Mouse (Mus musculus): ENCODE measurements around the gene Tbc1d4. TPM values are rescaled to one million over a fixed set of nuclear protein-coding genes. Genes with fewer than 3 reads are reported as not detected.

Gene Tbc1d4
- total and polyA plus RNA-seq, 3 experiments = 20.6 to 72.9 (median 71.0) TPM

DNA sequence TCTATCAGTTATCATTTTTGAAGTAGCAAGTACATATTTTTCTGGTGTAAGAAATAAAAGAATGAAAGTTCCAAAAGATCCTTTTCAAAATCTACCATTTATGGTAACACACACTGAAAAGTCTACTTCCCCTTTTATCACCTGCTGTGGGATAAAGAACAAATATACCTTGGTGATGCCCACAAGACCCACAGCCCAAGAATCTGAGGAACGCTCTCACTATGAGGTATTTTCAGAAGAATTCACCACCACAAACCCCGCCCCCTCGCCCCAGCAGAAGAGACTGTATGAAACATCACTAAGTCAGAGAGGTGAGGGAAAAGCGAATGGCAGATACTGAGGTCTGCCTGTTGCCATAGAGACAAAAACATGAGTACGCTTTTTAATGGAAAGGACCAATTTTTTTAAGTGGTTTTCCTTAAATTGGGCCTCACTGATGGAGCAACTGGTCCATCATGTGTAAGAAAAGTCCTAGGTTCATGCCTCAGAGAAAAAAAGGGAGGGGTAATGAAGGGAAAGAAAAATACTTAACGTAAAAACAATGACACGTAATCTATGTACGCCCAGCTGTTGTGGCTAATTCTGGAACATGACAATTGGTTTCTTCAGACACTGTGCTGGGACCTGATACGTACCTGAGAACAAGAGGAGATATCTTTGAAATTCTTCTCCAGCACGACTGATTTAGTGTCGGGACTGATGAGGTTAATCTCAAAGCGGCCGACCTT lies 104.4 kb downstream of the Tbc1d4 start:
- in situ Hi-C loops (cut with MboI; ENCODE audit: low pct_ligation_motif_present, low pct_unique_long_range_greater_than_20kb, low sequenced_read_pairs) = no loop called here
- H3K36me3 ChIP-seq (replicated peaks in 1 of 2; ENCODE audit: control insufficient read depth in 1 of 2, insufficient read depth in 1 of 2, low read length in 1 of 2) = peaks cover 0 to 28% of the 10 kb centered on the region in 2 experiments
- H3K4me1 ChIP-seq (ENCODE audit: control insufficient read depth in 1 of 2, insufficient read depth in 2 of 2) = peaks cover 7 to 87% of the 10 kb centered on the region in 2 experiments
- TF ChIP-seq JUN (IDR thresholded peaks at IDR 0.05; ENCODE audit: insufficient read depth, low read depth, low read length) = peak; percentile 84
- no peak for TF ChIP-seq NELFE (IDR thresholded peaks at IDR 0.05; ENCODE audit: low read depth, low read length)
- 0 out of 2 replicates have a peak, but pooled peaks have one; percentile 29 for TF ChIP-seq KAT2A (IDR thresholded peaks at IDR 0.05; ENCODE audit: insufficient replicate concordance, low read length)
- peak; percentile 73; the same call in 1 of the 2 replicates for TF ChIP-seq RCOR1 (conservative IDR thresholded peaks at IDR 0.05; ENCODE audit: low read depth, low read length)
- TF ChIP-seq POLR2A (IDR thresholded peaks at IDR 0.05; ENCODE audit: low read depth, low read length) = no peak
- TF ChIP-seq BHLHE40 (IDR thresholded peaks at IDR 0.05; ENCODE audit: low read depth, low read length) = peak; percentile 61
- TF ChIP-seq USF2 (conservative IDR thresholded peaks at IDR 0.05; ENCODE audit: low read depth, low read length) = no peak
- TF ChIP-seq MAZ (IDR thresholded peaks at IDR 0.05; ENCODE audit: low read depth, low read length) = peak; percentile 80; the same call in 1 of the 2 replicates
- no peak for TF ChIP-seq ZKSCAN1 (IDR thresholded peaks at IDR 0.05; ENCODE audit: borderline replicate concordance, low read depth, low read length)
- peak; percentile 95 for TF ChIP-seq SIN3A (IDR thresholded peaks at IDR 0.05; ENCODE audit: low read length)
- peak; percentile 81 for TF ChIP-seq EP300 (IDR thresholded peaks at IDR 0.05; ENCODE audit: low read length)
- TF ChIP-seq ZC3H11A (IDR thresholded peaks at IDR 0.05; ENCODE audit: low read depth, low read length) = no peak
- TF ChIP-seq USF1 (IDR thresholded peaks at IDR 0.05; ENCODE audit: low read depth, low read length) = no peak
- TF ChIP-seq MEF2A (IDR thresholded peaks at IDR 0.05; ENCODE audit: borderline replicate concordance, low read depth, low read length) = peak; percentile 96
- 0 out of 2 replicates have a peak, but pooled peaks have one; percentile 36 for TF ChIP-seq TBP (conservative IDR thresholded peaks at IDR 0.05; ENCODE audit: low read depth, low read length)
- TF ChIP-seq MAX (IDR thresholded peaks at IDR 0.05; ENCODE audit: low read length) = no peak
- peak; percentile 85 for TF ChIP-seq JUND (conservative IDR thresholded peaks at IDR 0.05; ENCODE audit: low read depth, low read length)
- TF ChIP-seq ZMIZ1 (IDR thresholded peaks at IDR 0.05; ENCODE audit: low read depth, low read length) = peak; percentile 35; the same call in 1 of the 2 replicates
- TF ChIP-seq PAX5 (IDR thresholded peaks at IDR 0.05; ENCODE audit: low read length) = no peak
- peak; percentile 63 for TF ChIP-seq MAFK (IDR thresholded peaks at IDR 0.05; ENCODE audit: insufficient replicate concordance, low read length)
- no peak for TF ChIP-seq E2F4 (IDR thresholded peaks at IDR 0.05; ENCODE audit: insufficient replicate concordance, low read depth, low read length)
- TF ChIP-seq ZNF384 (IDR thresholded peaks at IDR 0.05; ENCODE audit: low read depth, low read length) = peak; percentile 60
- no peak for TF ChIP-seq ELF1 (IDR thresholded peaks at IDR 0.05; ENCODE audit: low read depth, low read length)
- TF ChIP-seq IRF4 (IDR thresholded peaks at IDR 0.05; ENCODE audit: low read depth, low read length) = peak; percentile 78
- TF ChIP-seq MXI1 (IDR thresholded peaks at IDR 0.05; ENCODE audit: low read depth, low read length) = peak; percentile 65
- no peak for TF ChIP-seq RAD21 (IDR thresholded peaks at IDR 0.05; ENCODE audit: low read depth, low read length)
- TF ChIP-seq UBTF (IDR thresholded peaks at IDR 0.05; ENCODE audit: low read depth, low read length) = no peak
- TF ChIP-seq NRF1 (IDR thresholded peaks at IDR 0.05; ENCODE audit: low read depth, low read length) = no peak
- peak; percentile 28; the same call in 1 of the 2 replicates for TF ChIP-seq CHD2 (IDR thresholded peaks at IDR 0.05; ENCODE audit: low read length)
- TF ChIP-seq SMC3 (IDR thresholded peaks at IDR 0.05; ENCODE audit: low read depth, low read length) = 0 out of 2 replicates have a peak, but pooled peaks have one; percentile 1
- no peak for TF ChIP-seq GABPA (IDR thresholded peaks at IDR 0.05; ENCODE audit: insufficient replicate concordance, low read depth, low read length)
- peak; percentile 42; the same call in 1 of the 2 replicates for TF ChIP-seq CHD1 (IDR thresholded peaks at IDR 0.05; ENCODE audit: low read depth, low read length)
- peak; percentile 81 for TF ChIP-seq ETS1 (conservative IDR thresholded peaks at IDR 0.05; ENCODE audit: low read depth, low read length)
- 0 out of 2 replicates have a peak, but pooled peaks have one; percentile 43 for TF ChIP-seq POLR2AphosphoS2 (IDR thresholded peaks at IDR 0.05; ENCODE audit: low read depth, low read length)
- no peak for TF ChIP-seq HCFC1 (IDR thresholded peaks at IDR 0.05; ENCODE audit: low read depth, low read length)
- peak; percentile 81 for TF ChIP-seq TCF12 (IDR thresholded peaks at IDR 0.05; ENCODE audit: low read depth, low read length)
- no peak for TF ChIP-seq CTCF (conservative IDR thresholded peaks at IDR 0.05 in 1 of 2, IDR thresholded peaks at IDR 0.05 in 1 of 2; ENCODE audit: low read depth in 2 of 2, low read length in 2 of 2)
- TF ChIP-seq MYC (IDR thresholded peaks at IDR 0.05; ENCODE audit: low read depth, low read length) = 0 out of 2 replicates have a peak, but pooled peaks have one; percentile 18
- H3K27ac ChIP-seq (ENCODE audit: insufficient read depth, low read depth) = peak overlapping the region; percentile 83
- 0 out of 2 replicates have a peak overlapping the region, but pooled peaks have one; percentile 40 for H3K9ac ChIP-seq (ENCODE audit: insufficient read depth, low read depth)
- peak; percentile 97 for DNase-seq (ENCODE audit: extremely low read depth)
- peak overlapping the region; percentile 21 to 44 (median 36) for H3K4me3 ChIP-seq (replicated peaks in 1 of 3; ENCODE audit: low read depth in 2 of 3, low read length in 2 of 3, poor library complexity in 1 of 3)
- no peaks in the 10 kb centered on the region for H3K79me2 ChIP-seq (replicated peaks; ENCODE audit: control insufficient read depth, extremely low read depth, insufficient read depth, poor library complexity, severe bottlenecking)
- H3K27me3 ChIP-seq (replicated peaks) = no peaks in the 10 kb centered on the region
- H3K4me2 ChIP-seq (ENCODE audit: insufficient read depth, low read depth, poor library complexity, severe bottlenecking) = peak overlapping the region; percentile 94
- dilution Hi-C loops (cut with MboI; ENCODE audit: extremely low pct_ligation_motif_present, extremely low pct_unique_long_range_greater_than_20kb, low sequenced_read_pairs) = no loop called here
- no peaks in the 10 kb centered on the region for H3K9me3 ChIP-seq (replicated peaks; ENCODE audit: low read length)

All from CH12.LX (cell line).